ENCODE assay signal across 24 mouse cellular contexts in the genomic region with DNA sequence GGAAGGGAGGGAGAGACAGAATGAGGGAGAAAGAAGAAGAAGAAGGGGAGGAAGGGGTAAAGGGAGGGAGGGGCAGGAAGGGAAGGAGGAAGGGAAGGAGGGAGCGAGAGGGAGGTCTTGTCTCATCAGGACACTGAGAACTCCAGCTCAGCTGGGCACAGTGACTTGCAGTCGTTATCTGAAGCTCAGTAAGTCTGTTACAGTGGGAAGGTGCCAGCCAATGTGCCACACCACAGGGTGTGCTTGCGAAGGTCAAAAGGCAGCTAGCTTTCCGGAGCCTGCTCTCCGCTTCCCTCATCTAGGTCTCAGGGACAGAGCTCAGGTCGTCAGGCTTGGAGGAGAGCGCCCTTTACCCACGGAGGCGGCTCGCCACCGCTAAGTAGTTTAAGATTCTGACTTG.
A peak's percentile ranks its signal among the peaks of the same experiment; 100 is the strongest.
DNase-seq lines count a peak whose midpoint lies in the region; ATAC-seq and TF ChIP-seq lines count a peak whose summit lies in the region.
"Had no signal": no experiment of that assay in that cellular context is flagged by ENCODE, and none has a peak within 500 bp of the region (broad histone marks: within the 10 kb centered on the region; RNA-seq: fewer than 3 reads in every experiment).

No protein-coding gene starts in this region.

- TF ChIP-seq CTCF in layer of hippocampus, adult 2 months (conservative IDR thresholded peaks at IDR 0.05) = no peak

- 37% methylated on average over 11 of the region's 11 CpGs for WGBS in heart, embryonic 16.5 days
- WGBS in neural tube, embryonic 15.5 days = 53% methylated on average over 11 of the region's 11 CpGs

- peak overlapping the region; percentile 37; the same call in 1 of the 2 replicates for H3K27ac ChIP-seq in layer of hippocampus, adult 2 months
- no peak overlapping the region for H3K27ac ChIP-seq in heart, embryonic 16.5 days (ENCODE audit: low read length)
- no peak overlapping the region for H3K27ac ChIP-seq in neural tube, embryonic 15.5 days (replicated peaks)
- H3K27ac ChIP-seq: embryonic facial prominence, embryonic 12.5 days; forebrain, embryonic 13.5 days; hindbrain, embryonic 15.5 days; limb, embryonic 10.5 days; midbrain, embryonic 12.5 days had no signal

- ATAC-seq in heart, embryonic 16.5 days (replicated peaks; ENCODE audit: extremely low read depth, insufficient read depth, low FRiP score) = no peak
- ATAC-seq in megakaryocyte progenitor cell, adult 5-6 weeks (replicated peaks; ENCODE audit: poor library complexity) = 0 out of 2 replicates have a peak, but pooled peaks have one; percentile 23
- no peak for ATAC-seq in neural tube, embryonic 15.5 days (ENCODE audit: low FRiP score)
- ATAC-seq: forebrain, embryonic 13.5 days had no signal

- no peaks in the 10 kb centered on the region for H3K36me3 ChIP-seq in heart, embryonic 16.5 days (ENCODE audit: control insufficient read depth, insufficient read depth)
- no peaks in the 10 kb centered on the region for H3K36me3 ChIP-seq in neural tube, embryonic 15.5 days
- H3K36me3 ChIP-seq: embryonic facial prominence, embryonic 12.5 days; hindbrain, embryonic 15.5 days; limb, embryonic 10.5 days; midbrain, embryonic 12.5 days had no signal

- H3K4me1 ChIP-seq in heart, embryonic 16.5 days (ENCODE audit: control insufficient read depth, insufficient read depth, low read length) = peaks cover 32% of the 10 kb centered on the region
- peaks cover 17% of the 10 kb centered on the region; the same call in 1 of the 2 replicates for H3K4me1 ChIP-seq in neural tube, embryonic 15.5 days
- H3K4me1 ChIP-seq: forebrain, embryonic 13.5 days had no signal

- intact Hi-C loops in heart, postnatal 10 days (cut with DNase I) = no loop called here

- no peaks in the 10 kb centered on the region for H3K27me3 ChIP-seq in heart, embryonic 16.5 days (ENCODE audit: control insufficient read depth, insufficient read depth, low read length)
- H3K27me3 ChIP-seq in neural tube, embryonic 15.5 days (replicated peaks) = no peaks in the 10 kb centered on the region
- H3K27me3 ChIP-seq: embryonic facial prominence, embryonic 12.5 days; forebrain, embryonic 13.5 days; hindbrain, embryonic 15.5 days had no signal

- H3K4me3 ChIP-seq in layer of hippocampus, adult 2 months = no peak overlapping the region
- no peak overlapping the region for H3K4me3 ChIP-seq in heart, embryonic 16.5 days (ENCODE audit: low read length)
- H3K4me3 ChIP-seq in neural tube, embryonic 15.5 days (replicated peaks) = no peak overlapping the region
- H3K4me3 ChIP-seq: embryonic facial prominence, embryonic 12.5 days; erythroblast, embryonic 14.5 days; forebrain, embryonic 13.5 days; hindbrain, embryonic 15.5 days; limb, embryonic 10.5 days; midbrain, embryonic 12.5 days had no signal

- no peak for DNase-seq in layer of hippocampus, adult 2 months (ENCODE audit: low spot score in 2 of 2)
- DNase-seq in layer of hippocampus, adult 9-11 months = no peak
- peak; percentile 51 to 63 for DNase-seq in heart, postnatal 10 days
- DNase-seq in T-cell, adult 2 months (ENCODE audit: low spot score) = no peak
- no peak for DNase-seq in left cerebral cortex, adult 11 months (ENCODE audit: low spot score)
- DNase-seq: adrenal gland, adult 8-10 months; cerebellum, adult 9-11 months; gastrocnemius, postnatal 14 days; kidney, adult 18-20 months; kidney, postnatal 10 days; lung, adult 2 months; lung, postnatal 4 days; right cerebral cortex, postnatal 4 days; thymus, adult 18-20 months had no signal

- no peaks in the 10 kb centered on the region for H3K9me3 ChIP-seq in heart, embryonic 16.5 days (replicated peaks; ENCODE audit: control insufficient read depth, low read length)
- H3K9me3 ChIP-seq in neural tube, embryonic 15.5 days (replicated peaks) = no peaks in the 10 kb centered on the region
- H3K9me3 ChIP-seq: embryonic facial prominence, embryonic 12.5 days; forebrain, embryonic 13.5 days; hindbrain, embryonic 15.5 days; limb, embryonic 10.5 days; midbrain, embryonic 12.5 days had no signal

- no peak overlapping the region for H3K4me2 ChIP-seq in heart, embryonic 16.5 days (ENCODE audit: low read depth, low read length)
- no peak overlapping the region for H3K4me2 ChIP-seq in neural tube, embryonic 15.5 days
- H3K4me2 ChIP-seq: embryonic facial prominence, embryonic 12.5 days; forebrain, embryonic 13.5 days; hindbrain, embryonic 15.5 days; liver, embryonic 11.5 days; midbrain, embryonic 12.5 days had no signal

- 0 out of 2 replicates have a peak overlapping the region, but pooled peaks have one; percentile 34 for H3K9ac ChIP-seq in heart, embryonic 16.5 days (ENCODE audit: low read length)
- no peak overlapping the region for H3K9ac ChIP-seq in neural tube, embryonic 15.5 days (replicated peaks)
- H3K9ac ChIP-seq: embryonic facial prominence, embryonic 12.5 days; forebrain, embryonic 13.5 days; hindbrain, embryonic 15.5 days; midbrain, embryonic 12.5 days had no signal

Comparison
In these comparisons a context has a peak if more than half of its experiments do, and no peak if none do; other contexts are left out.
1. DNase-seq: peak in heart, postnatal 10 days (2 of 2); none in layer of hippocampus, adult 2 months (0 of 2), layer of hippocampus, adult 9-11 months (single experiment), T-cell, adult 2 months (single experiment) and left cerebral cortex, adult 11 months (single experiment).